Mouse (Mus musculus): Measurements from ENCODE around the gene Rnf227.

Rnf227 gene

GRCm38 (mm10) chr11:69327648-69328047 lies 12.6 kb upstream of the Rnf227 start:
- in situ Hi-C loops (cut with MboI; ENCODE audit: unreplicated experiment in 2 of 2): loop anchor here in 1 of 2 experiments (10.0 kb wide), 1 partner anchor 53 kb away; no protein-coding TSS in a partner anchor

- in situ Hi-C loops (cut with MboI; ENCODE audit: unreplicated experiment in 2 of 2): loop anchor here in 1 of 2 experiments (10.0 kb wide), 1 partner anchor 54 kb away; no protein-coding TSS in a partner anchor
These were observed 11.7 kb upstream of the Rnf227 start for GRCm38 (mm10) chr11:69328517-69328916.

- in situ Hi-C loops (cut with MboI; ENCODE audit: unreplicated experiment in 2 of 2): loop anchor here (5.0 to 10.0 kb wide), 2 partner anchors 36 to 54 kb away; partner anchors contain the start of gene Chd3 (in 1 of the 2)
These were observed 9.1 kb upstream of the Rnf227 start for GRCm38 (mm10) chr11:69331152-69331551.

GRCm38 (mm10) chr11:69331929-69332405 lies 8.3 kb upstream of the Rnf227 start:
- in situ Hi-C loops (cut with MboI; ENCODE audit: unreplicated experiment in 2 of 2): loop anchor here (5.0 to 10.0 kb wide), 2 partner anchors 35 to 53 kb away; partner anchors contain the start of gene Chd3 (in 1 of the 2)

- in situ Hi-C loops (cut with MboI; ENCODE audit: unreplicated experiment in 2 of 2): loop anchor here (5.0 to 10.0 kb wide), 2 partner anchors 35 to 52 kb away; partner anchors contain the start of gene Chd3 (in 1 of the 2)
These were observed 7.5 kb upstream of the Rnf227 start for GRCm38 (mm10) chr11:69332713-69333253.

GRCm38 (mm10) chr11:69333922-69334321 lies 6.3 kb upstream of the Rnf227 start:
- in situ Hi-C loops (cut with MboI; ENCODE audit: unreplicated experiment in 2 of 2): loop anchor here (5.0 to 10.0 kb wide), 2 partner anchors 33 to 51 kb away; partner anchors contain the start of gene Chd3 (in 1 of the 2)

GRCm38 (mm10) chr11:69334796-69335195 lies 5.5 kb upstream of the Rnf227 start:
- in situ Hi-C loops (cut with MboI; ENCODE audit: unreplicated experiment in 2 of 2): loop anchor here (5.0 to 10.0 kb wide), 2 partner anchors 33 to 50 kb away; partner anchors contain the start of gene Chd3 (in 1 of the 2)

- in situ Hi-C loops (cut with MboI; ENCODE audit: unreplicated experiment in 2 of 2): no loop called here
These were observed 6.2 kb downstream of the Rnf227 start for GRCm38 (mm10) chr11:69346441-69346840.

- in situ Hi-C loops (cut with MboI; ENCODE audit: unreplicated experiment in 2 of 2): no loop called here
These were observed 16.3 kb downstream of the Rnf227 start for GRCm38 (mm10) chr11:69356544-69356943.

GRCm38 (mm10) chr11:69357690-69358089 lies 17.4 kb downstream of the Rnf227 start:
- in situ Hi-C loops (cut with MboI; ENCODE audit: unreplicated experiment in 2 of 2): no loop called here

GRCm38 (mm10) chr11:69362021-69362420 lies 21.8 kb downstream of the Rnf227 start:
- in situ Hi-C loops (cut with MboI; ENCODE audit: unreplicated experiment in 2 of 2): no loop called here

GRCm38 (mm10) chr11:69362479-69362878 lies 22.2 kb downstream of the Rnf227 start:
- in situ Hi-C loops (cut with MboI; ENCODE audit: unreplicated experiment in 2 of 2): no loop called here

- in situ Hi-C loops (cut with MboI; ENCODE audit: unreplicated experiment in 2 of 2): no loop called here
These were observed 24.1 kb downstream of the Rnf227 start for GRCm38 (mm10) chr11:69364376-69364775.

GRCm38 (mm10) chr11:69364910-69365309 lies 24.6 kb downstream of the Rnf227 start:
- in situ Hi-C loops (cut with MboI; ENCODE audit: unreplicated experiment in 2 of 2): loop anchor here in 1 of 2 experiments (5.0 kb wide), 1 partner anchor 33 kb away; no protein-coding TSS in a partner anchor

- in situ Hi-C loops (cut with MboI; ENCODE audit: unreplicated experiment in 2 of 2): loop anchor here in 1 of 2 experiments (5.0 kb wide), 1 partner anchor 33 kb away; no protein-coding TSS in a partner anchor
These were observed 25.5 kb downstream of the Rnf227 start for GRCm38 (mm10) chr11:69365722-69366121.

GRCm38 (mm10) chr11:69366157-69366854 lies 26.0 kb downstream of the Rnf227 start:
- in situ Hi-C loops (cut with MboI; ENCODE audit: unreplicated experiment in 2 of 2): loop anchor here in 1 of 2 experiments (5.0 kb wide), 1 partner anchor 34 kb away; no protein-coding TSS in a partner anchor

GRCm38 (mm10) chr11:69366855-69367615 lies 26.8 kb downstream of the Rnf227 start:
- in situ Hi-C loops (cut with MboI; ENCODE audit: unreplicated experiment in 2 of 2): loop anchor here in 1 of 2 experiments (5.0 kb wide), 1 partner anchor 35 kb away; no protein-coding TSS in a partner anchor

GRCm38 (mm10) chr11:69367616-69368355 lies 27.5 kb downstream of the Rnf227 start:
- in situ Hi-C loops (cut with MboI; ENCODE audit: unreplicated experiment in 2 of 2): loop anchor here in 1 of 2 experiments (5.0 kb wide), 1 partner anchor 35 kb away; no protein-coding TSS in a partner anchor
